Mouse (Mus musculus) lung, postnatal 0 days (tissue): ENCODE results near the gene Il1a.
A peak's percentile ranks its signal among the peaks of the same experiment; 100 is the strongest.

Experiments
- CTCF ChIP-seq: IDR thresholded peaks from 2 replicates; pipeline ENCODE4 v1.5.1; 2016; ENCODE audit warnings: antibody characterized with exemption, mild to moderate bottlenecking
- EP300 ChIP-seq: IDR thresholded peaks from 2 replicates; pipeline ENCODE4 v1.6.1; 2016; ENCODE audit warnings: antibody characterized with exemption, mild to moderate bottlenecking, control low read depth

DNA sequence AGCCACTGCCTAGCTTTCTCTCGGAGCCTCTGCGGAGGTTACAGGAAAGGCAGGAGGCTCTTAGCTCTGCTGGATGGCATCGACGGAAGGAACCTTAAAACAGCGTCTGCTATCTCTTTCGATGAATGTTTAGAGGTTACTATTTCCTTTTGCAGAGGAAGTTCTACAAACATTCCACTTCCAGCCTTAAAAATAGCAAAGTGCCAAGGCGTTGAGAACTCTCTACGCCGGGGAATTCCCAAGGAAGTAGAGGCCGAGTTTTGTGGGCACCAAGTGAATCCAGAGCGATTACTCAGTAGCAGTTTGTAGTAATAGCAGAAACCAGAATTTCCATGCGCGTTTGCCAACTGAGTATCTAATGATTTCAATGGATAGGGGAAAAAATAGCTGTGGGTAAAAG lies 20.8 kb upstream of the Il1a start:
- peak; percentile 86 for TF ChIP-seq EP300
- no peak for TF ChIP-seq CTCF
